Comparison of ENCODE assay signal across 11 mouse cellular contexts in the genomic region with DNA sequence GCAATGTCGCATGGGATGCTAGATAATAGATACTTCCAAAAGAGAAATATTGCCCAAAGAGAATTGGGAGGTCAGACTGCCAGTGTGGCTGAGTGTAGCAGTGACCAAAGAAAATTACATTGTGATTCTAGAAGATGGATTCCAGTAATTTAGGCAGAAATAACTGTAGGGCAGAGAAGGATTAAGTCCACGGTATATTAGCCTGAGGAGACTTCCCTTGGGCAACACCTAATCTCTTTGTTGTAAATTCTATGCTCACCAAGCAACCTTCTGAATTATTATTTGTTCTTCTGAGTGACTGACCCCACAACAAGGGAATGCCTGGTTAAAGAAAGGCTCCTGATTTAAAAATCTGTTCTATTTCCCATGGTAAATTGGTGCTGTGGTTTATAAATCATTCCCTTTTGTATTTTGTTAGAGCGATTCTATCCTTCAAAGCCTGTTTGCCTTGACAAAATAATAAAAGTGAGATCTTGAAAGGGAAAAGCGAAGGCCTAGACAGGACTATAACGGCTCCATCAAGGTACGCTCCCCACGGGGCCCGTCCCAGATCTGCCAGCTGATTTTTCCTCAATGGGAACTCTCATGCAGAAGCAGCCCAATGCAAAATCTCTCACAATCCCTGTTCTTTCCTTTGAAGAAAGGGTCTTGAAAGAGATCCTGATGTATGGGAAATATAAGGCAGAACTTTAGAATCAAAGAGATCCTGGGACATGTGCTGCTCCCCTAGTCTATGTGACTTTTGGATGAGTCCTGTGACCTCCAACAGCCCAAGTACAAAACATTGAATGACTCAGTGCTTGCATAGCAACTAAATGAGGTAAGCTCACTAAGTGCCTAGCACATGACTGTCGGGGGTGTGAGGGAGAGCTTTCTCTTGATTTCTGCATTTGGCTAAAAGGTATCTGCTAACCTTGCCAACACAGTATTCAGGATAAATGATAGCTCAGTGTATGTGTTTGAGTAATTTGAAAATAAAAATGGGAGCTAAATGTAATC.
DNase-seq lines count a peak whose midpoint lies in the region; ATAC-seq lines count a peak whose summit lies in the region.
"Had no signal": no experiment of that assay in that cellular context is flagged by ENCODE, and none has a peak within 500 bp of the region (broad histone marks: within the 10 kb centered on the region; RNA-seq: fewer than 3 reads in every experiment).

No protein-coding gene starts in this region.

- H3K36me3 ChIP-seq in heart, embryonic 15.5 days = no peaks in the 10 kb centered on the region
- H3K36me3 ChIP-seq: intestine, embryonic 15.5 days had no signal

- no peaks in the 10 kb centered on the region for H3K9me3 ChIP-seq in heart, embryonic 15.5 days (replicated peaks)
- H3K9me3 ChIP-seq: intestine, embryonic 15.5 days had no signal

- H3K9ac ChIP-seq in heart, embryonic 15.5 days = no peak overlapping the region
- H3K9ac ChIP-seq: intestine, embryonic 15.5 days had no signal

- H3K27ac ChIP-seq in heart, embryonic 15.5 days = peak overlapping the region; percentile 74
- H3K27ac ChIP-seq: intestine, embryonic 15.5 days had no signal

- ATAC-seq in heart, embryonic 15.5 days (replicated peaks; ENCODE audit: insufficient number of reproducible peaks, insufficient read depth, low FRiP score, low read depth) = peak; percentile 66; the same call in 1 of the 2 replicates
- ATAC-seq in monocyte, adult 5-6 weeks (replicated peaks; ENCODE audit: insufficient number of reproducible peaks, low FRiP score, low TSS enrichment, poor library complexity, severe bottlenecking) = no peak
- ATAC-seq: intestine, embryonic 15.5 days had no signal

- H3K4me1 ChIP-seq in heart, embryonic 15.5 days (replicated peaks) = peaks cover 18% of the 10 kb centered on the region
- H3K4me1 ChIP-seq: intestine, embryonic 15.5 days had no signal

- no peak overlapping the region for H3K4me2 ChIP-seq in heart, embryonic 15.5 days
- H3K4me2 ChIP-seq: intestine, embryonic 15.5 days had no signal

- intact Hi-C loops in heart, postnatal 14 days (cut with DNase I) = no loop called here

- WGBS in heart, embryonic 15.5 days = 65% methylated on average over 9 of the region's 9 CpGs

- DNase-seq in heart, postnatal 14 days = no peak
- peak; percentile 18 for DNase-seq in 3134 (ENCODE audit: extremely low read depth, insufficient read length, low spot score)
- peak; percentile 83 for DNase-seq in 3T3-L1 (ENCODE audit: low read depth, low spot score)
- DNase-seq in embryo, embryonic 9.5 days (ENCODE audit: extremely low spot score) = peak; percentile 14
- no peak for DNase-seq in cerebellum, postnatal 10 days
- no peak for DNase-seq in ovary, adult 18-20 months (ENCODE audit: low spot score)
- DNase-seq: cerebellum, adult 9-11 months; left cerebral cortex, postnatal 4 days had no signal

- no peak overlapping the region for H3K4me3 ChIP-seq in heart, embryonic 15.5 days
- H3K4me3 ChIP-seq: intestine, embryonic 15.5 days had no signal

- no peaks in the 10 kb centered on the region for H3K27me3 ChIP-seq in heart, embryonic 15.5 days
- H3K27me3 ChIP-seq: intestine, embryonic 15.5 days had no signal

Comparison
In these comparisons a context has a peak if more than half of its experiments do, and no peak if none do; other contexts are left out.
1. DNase-seq: peak in 3134 (single experiment), 3T3-L1 (single experiment) and embryo, embryonic 9.5 days (single experiment); none in heart, postnatal 14 days (0 of 2), cerebellum, postnatal 10 days (0 of 2) and ovary, adult 18-20 months (single experiment).